Mouse (Mus musculus): ENCODE measurements around the gene Gm21972. TPM values are rescaled to one million over a fixed set of nuclear protein-coding genes. Genes with fewer than 3 reads are reported as not detected.

Gm21972 gene
- polyA plus RNA-seq, 1 experiment from 2014 or later = not detected

GRCm38 (mm10) chr1:86198276-86198675, 64.8 kb downstream of the Gm21972 start:
- no peak for ATAC-seq (ENCODE audit: insufficient number of reproducible peaks, insufficient read depth, low FRiP score, low TSS enrichment, low read depth)
- H3K27ac ChIP-seq = no peak overlapping the region
- H3K27me3 ChIP-seq = no peaks in the 10 kb centered on the region
- H3K4me2 ChIP-seq = no peak overlapping the region
- no peak overlapping the region for H3K9ac ChIP-seq
- H3K9me3 ChIP-seq = no peaks in the 10 kb centered on the region
- H3K36me3 ChIP-seq = peaks cover 81% of the 10 kb centered on the region
- H3K4me3 ChIP-seq = no peak overlapping the region
- WGBS = 87% methylated on average over 6 of the region's 6 CpGs
- no peaks in the 10 kb centered on the region for H3K4me1 ChIP-seq

GRCm38 (mm10) chr1:86199026-86199425, 65.6 kb downstream of the Gm21972 start:
- H3K36me3 ChIP-seq = peaks cover 84% of the 10 kb centered on the region
- no peaks in the 10 kb centered on the region for H3K4me1 ChIP-seq
- 81% methylated on average over 5 of the region's 5 CpGs for WGBS
- ATAC-seq (ENCODE audit: insufficient number of reproducible peaks, insufficient read depth, low FRiP score, low TSS enrichment, low read depth) = no peak
- H3K4me3 ChIP-seq = no peak overlapping the region
- H3K9me3 ChIP-seq = no peaks in the 10 kb centered on the region
- no peaks in the 10 kb centered on the region for H3K27me3 ChIP-seq
- no peak overlapping the region for H3K4me2 ChIP-seq
- H3K9ac ChIP-seq = no peak overlapping the region
- no peak overlapping the region for H3K27ac ChIP-seq

GRCm38 (mm10) chr1:86201312-86201711, 67.9 kb downstream of the Gm21972 start:
- Histone ChIP-seq H3K36me3 (peaks cover 85% of the 10 kb centered on the region), H3K9me3 (no peaks in the 10 kb centered on the region), H3K4me2 (no peak overlapping the region), H3K9ac (no peak overlapping the region), H3K27me3 (no peaks in the 10 kb centered on the region), H3K4me1 (no peaks in the 10 kb centered on the region), H3K27ac (no peak overlapping the region), H3K4me3 (no peak overlapping the region)
- no peak for ATAC-seq (ENCODE audit: insufficient number of reproducible peaks, insufficient read depth, low FRiP score, low TSS enrichment, low read depth)

GRCm38 (mm10) chr1:86202617-86203219, 69.3 kb downstream of the Gm21972 start:
- Histone ChIP-seq H3K4me2 (no peak overlapping the region), H3K4me1 (no peaks in the 10 kb centered on the region), H3K4me3 (no peak overlapping the region), H3K9me3 (no peaks in the 10 kb centered on the region), H3K27ac (no peak overlapping the region), H3K27me3 (no peaks in the 10 kb centered on the region), H3K9ac (no peak overlapping the region), H3K36me3 (peaks cover 87% of the 10 kb centered on the region)
- ATAC-seq (ENCODE audit: insufficient number of reproducible peaks, insufficient read depth, low FRiP score, low TSS enrichment, low read depth) = no peak
- 77% methylated on average over 9 of the region's 9 CpGs for WGBS

- H3K36me3 ChIP-seq = peaks cover 77% of the 10 kb centered on the region
- WGBS = 84% methylated on average over 7 of the region's 7 CpGs
Observed at GRCm38 (mm10) chr1:86210676-86211075, 77.2 kb downstream of the Gm21972 start.

GRCm38 (mm10) chr1:86211498-86211897, 78.1 kb downstream of the Gm21972 start:
- Histone ChIP-seq H3K4me2 (no peak overlapping the region), H3K4me1 (no peaks in the 10 kb centered on the region), H3K4me3 (no peak overlapping the region), H3K9ac (no peak overlapping the region), H3K27ac (no peak overlapping the region), H3K27me3 (no peaks in the 10 kb centered on the region), H3K9me3 (no peaks in the 10 kb centered on the region), H3K36me3 (peaks cover 77% of the 10 kb centered on the region)
- no peak for ATAC-seq (ENCODE audit: insufficient number of reproducible peaks, insufficient read depth, low FRiP score, low TSS enrichment, low read depth)
- 89% methylated on average over 1 of the region's 1 CpGs for WGBS

More at GRCm38 (mm10) chr1:86210676-86211075, 77.2 kb downstream of the Gm21972 start:
- Histone ChIP-seq H3K9ac (no peak overlapping the region), H3K9me3 (no peaks in the 10 kb centered on the region), H3K27ac (no peak overlapping the region), H3K4me1 (no peaks in the 10 kb centered on the region), H3K4me3 (no peak overlapping the region), H3K4me2 (no peak overlapping the region), H3K27me3 (no peaks in the 10 kb centered on the region)
- no peak for ATAC-seq (ENCODE audit: insufficient number of reproducible peaks, insufficient read depth, low FRiP score, low TSS enrichment, low read depth)

Other genes with a start within 250 kb of the Gm21972 start
- 282 and 288 TPM in 2 replicates for gene Itm2c, start 239.4 kb upstream of the Gm21972 start, polyA plus RNA-seq (2015; fragmentation: Nextera tagmentation; extraction: Ambion mirVana)
- 0.39 and 0.50 TPM in 2 replicates for gene 4933407L21Rik, start 205.2 kb upstream of the Gm21972 start, polyA plus RNA-seq (2015; fragmentation: Nextera tagmentation; extraction: Ambion mirVana)
- gene Gpr55, start 172.6 kb upstream of the Gm21972 start, polyA plus RNA-seq (2015; fragmentation: Nextera tagmentation; extraction: Ambion mirVana) = 0.08 and 0.14 TPM in 2 replicates
- not detected in 2 replicates for gene Spata3, start 116.8 kb upstream of the Gm21972 start, polyA plus RNA-seq (2015; fragmentation: Nextera tagmentation; extraction: Ambion mirVana)
- gene 2810459M11Rik, start 87.8 kb upstream of the Gm21972 start, polyA plus RNA-seq (2015; fragmentation: Nextera tagmentation; extraction: Ambion mirVana) = 0.42 and 0.61 TPM in 2 replicates
- 161 and 174 TPM in 2 replicates for gene Psmd1, start 69.2 kb upstream of the Gm21972 start, polyA plus RNA-seq (2015; fragmentation: Nextera tagmentation; extraction: Ambion mirVana)
- 0.73 and 0.81 TPM in 2 replicates for gene Htr2b, start 21.7 kb upstream of the Gm21972 start, polyA plus RNA-seq (2015; fragmentation: Nextera tagmentation; extraction: Ambion mirVana)
- 31.5 and 32.7 TPM in 2 replicates for gene Armc9, start 21.1 kb downstream of the Gm21972 start, polyA plus RNA-seq (2015; fragmentation: Nextera tagmentation; extraction: Ambion mirVana)
- 6.0 and 6.7 TPM in 2 replicates for gene B3gnt7, start 169.2 kb downstream of the Gm21972 start, polyA plus RNA-seq (2015; fragmentation: Nextera tagmentation; extraction: Ambion mirVana)
- 390 and 452 TPM in 2 replicates for gene Ncl, start 225.8 kb downstream of the Gm21972 start, polyA plus RNA-seq (2015; fragmentation: Nextera tagmentation; extraction: Ambion mirVana)